Mouse (Mus musculus) cortical plate, adult 2 months (tissue): ENCODE results near the gene Npr1.

ENCODE experiments used
- CTCF ChIP-seq: fragments of 200-500 bp; IDR thresholded peaks from 2 replicates; pipeline ENCODE4 v1.5.1; 2011; ENCODE audit warnings: mild to moderate bottlenecking, control low read depth, low read length; ENCODE audit not compliant: insufficient read depth; ENCODE audit errors: extremely low read depth
- POLR2A ChIP-seq: fragments of 200-500 bp; IDR thresholded peaks from 2 replicates; pipeline ENCODE4 v1.6.1; 2011; ENCODE audit warnings: mild to moderate bottlenecking, low read length, control low read depth; ENCODE audit not compliant: insufficient read depth; ENCODE audit errors: extremely low read depth

DNA sequence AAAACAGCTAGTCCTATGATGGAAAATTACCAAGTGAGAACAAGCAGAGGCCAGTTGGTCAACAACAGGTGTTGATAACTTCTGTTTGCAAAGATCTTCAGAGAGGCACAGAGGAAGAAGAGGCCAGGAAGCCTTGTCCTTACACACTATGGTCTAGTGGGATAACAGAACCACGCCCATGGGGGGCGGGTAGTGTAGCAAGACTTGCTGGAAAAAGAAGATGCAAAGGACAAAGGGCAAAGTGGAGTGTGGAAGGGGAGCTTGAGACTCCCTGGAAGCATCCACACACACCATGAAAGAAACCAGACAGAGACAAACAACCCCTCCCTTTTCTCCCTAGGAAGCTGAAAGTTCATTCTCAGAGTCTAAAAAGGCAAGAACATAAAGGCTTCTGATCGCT is 36.1 kb downstream of the Npr1 start:
- TF ChIP-seq CTCF (no peak), POLR2A (no peak)
